Mouse (Mus musculus) stomach, postnatal 0 days (tissue): ENCODE measurements around the gene Nup35.

Experiments used
- CTCF ChIP-seq: IDR thresholded peaks from 2 replicates; pipeline ENCODE4 v1.5.1; 2016; ENCODE audit warnings: antibody characterized with exemption, low read depth, mild to moderate bottlenecking, moderate library complexity
- EP300 ChIP-seq: optimal IDR thresholded peaks from 2 replicates; pipeline ENCODE3; 2016; ENCODE audit warnings: antibody characterized with exemption

- TF ChIP-seq EP300 = no peak
- TF ChIP-seq CTCF = no peak
Observed at GRCm38 (mm10) chr2:80667396-80667964, 50.4 kb downstream of the Nup35 start.
